Mouse (Mus musculus): Measurements from ENCODE around the gene Dnah8. TPM values are rescaled to one million over a fixed set of nuclear protein-coding genes. Genes with fewer than 3 reads are reported as not detected.

Gene Dnah8
- polyA plus RNA-seq (2021; fragmentation: Nextera tagmentation) = 0.15 and 0.49 TPM in 2 replicates
- long read RNA-seq, experiment 1, partial matches to known transcripts = 0 of 1 reads
- long read RNA-seq, experiment 1, other reads (novel, unspliced or antisense) = 1 of 1 reads
- long read RNA-seq, experiment 2, partial matches to known transcripts = 0 of 1 reads
- long read RNA-seq, experiment 2, other reads (novel, unspliced or antisense) = 0 of 1 reads

GRCm38 (mm10) chr17:30624132-30624531, at the start of gene Dnah8:
TSS of gene Dnah8 (plus strand) at chr17:30624354.

GRCm38 (mm10) chr17:30575941-30576773, 48.0 kb upstream of the Dnah8 start, which contains the start of gene Btbd9:
TSS of gene Btbd9 (minus strand) at chr17:30576488.

GRCm38 (mm10) chr17:30626719-30627118, 2.6 kb downstream of the Dnah8 start, which contains the start of gene Glo1:
TSS of gene Glo1 (minus strand) at chr17:30626871.

GRCm38 (mm10) chr17:30901627-30902026, 277.5 kb downstream of the Dnah8 start, which contains the start of gene Glp1r:
TSS of gene Glp1r (plus strand) at chr17:30901817.

Other genes with a start within 250 kb of the Dnah8 start
- 49.6 and 56.9 TPM in 2 replicates for gene Btbd9, start 47.9 kb upstream of the Dnah8 start, polyA plus RNA-seq (2021; fragmentation: Nextera tagmentation)
- 210 and 260 TPM in 2 replicates for gene Glo1, start 2.5 kb downstream of the Dnah8 start, polyA plus RNA-seq (2021; fragmentation: Nextera tagmentation)